Mouse (Mus musculus) ES-Bruce4 (cell line): ENCODE results near the gene Scgb1b27. TPM values are rescaled to one million over a fixed set of nuclear protein-coding genes. Genes with fewer than 3 reads are reported as not detected.
"Not testable (repeated sequence)": the region's sequence is repeated elsewhere in the genome, so short reads cannot be mapped to it uniquely, and the experiment has no call there.

Experiments
- H3K27ac ChIP-seq: 2 replicates; pipeline ENCODE4 v1.5.1; 2012; ENCODE audit warnings: low read length, inconsistent platforms; ENCODE audit not compliant: insufficient read depth
- H3K27me3 ChIP-seq: 2 replicates; pipeline ENCODE4 v1.6.1; 2012; ENCODE audit warnings: mild to moderate bottlenecking, low read length, inconsistent platforms; ENCODE audit not compliant: control insufficient read depth, poor library complexity, insufficient read depth, severe bottlenecking
- H3K36me3 ChIP-seq: 2 replicates; pipeline ENCODE4 v1.6.1; 2012; ENCODE audit warnings: inconsistent platforms, mild to moderate bottlenecking, low read length, moderate library complexity; ENCODE audit not compliant: control insufficient read depth, poor library complexity, insufficient read depth, severe bottlenecking
- H3K4me1 ChIP-seq: one replicate; pipeline ENCODE4 v1.8.1; 2011; ENCODE audit warnings: low read length; ENCODE audit not compliant: control insufficient read depth, insufficient read depth
- H3K4me3 ChIP-seq: 2 replicates; pipeline ENCODE4 v1.5.1; 2011; ENCODE audit warnings: low read depth, mild to moderate bottlenecking, low read length
- H3K9ac ChIP-seq: 2 replicates; pipeline ENCODE4 v1.6.1; 2012; ENCODE audit warnings: low read depth, mild to moderate bottlenecking, inconsistent platforms; ENCODE audit not compliant: poor library complexity, severe bottlenecking
- H3K9me3 ChIP-seq: replicated peaks from 2 replicates; pipeline ENCODE4 v1.6.1; 2012; ENCODE audit warnings: mild to moderate bottlenecking, low read length, inconsistent platforms; ENCODE audit not compliant: control insufficient read depth, poor library complexity, insufficient read depth, severe bottlenecking
- CTCF ChIP-seq: IDR thresholded peaks from one replicate; pipeline ENCODE4 v1.8.1; 2011; ENCODE audit warnings: low read depth, low read length
- EP300 ChIP-seq: IDR thresholded peaks from 2 replicates; pipeline ENCODE4 v1.6.1; 2011; ENCODE audit warnings: low read depth, low read length; ENCODE audit not compliant: insufficient read depth
- POLR2A ChIP-seq: IDR thresholded peaks from one replicate; pipeline ENCODE4 v1.8.1; 2011; ENCODE audit warnings: low read length; ENCODE audit not compliant: insufficient read depth
- polyA plus RNA-seq: library from polyadenylated mRNA; stranded (reverse); fragments of >200 nt; gene quantifications from 2 replicates; pipeline ENCODE4 v1.2.4, GENCODE M21; 2011; ENCODE audit warnings: low read depth; ENCODE audit not compliant: missing spikeins, insufficient read depth, insufficient read length

The Scgb1b27 gene
- polyA plus RNA-seq, result not detected in 2 replicates

DNA sequence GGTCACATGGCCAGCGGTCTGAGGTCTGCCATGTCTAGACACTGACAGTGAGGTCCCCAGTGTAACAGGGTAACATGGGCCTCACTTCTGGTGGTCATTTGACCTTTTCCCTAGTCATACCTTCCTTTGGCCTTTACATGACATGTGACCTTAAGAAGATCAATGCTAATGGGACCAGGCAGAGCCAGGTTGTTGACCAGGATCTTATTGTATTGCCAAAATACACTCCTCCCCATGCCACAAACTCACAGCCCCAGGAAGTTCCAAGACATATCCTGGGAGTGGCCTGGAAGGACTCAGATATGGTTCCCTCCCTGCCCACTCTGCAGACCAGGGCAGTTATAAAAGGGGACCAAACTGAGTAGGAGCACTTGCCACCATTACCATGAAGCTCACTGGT lies at the start of gene Scgb1b27:
Scgb1b27 (plus strand) TSS at position 301 of the 400 bp plus-strand sequence.
- H3K9me3 ChIP-seq, result peaks cover 18% of the 10 kb centered on the region
- not testable (repeated sequence) for H3K4me1 ChIP-seq, H3K4me3 ChIP-seq, H3K27ac ChIP-seq, H3K36me3 ChIP-seq, H3K27me3 ChIP-seq, H3K9ac ChIP-seq

DNA sequence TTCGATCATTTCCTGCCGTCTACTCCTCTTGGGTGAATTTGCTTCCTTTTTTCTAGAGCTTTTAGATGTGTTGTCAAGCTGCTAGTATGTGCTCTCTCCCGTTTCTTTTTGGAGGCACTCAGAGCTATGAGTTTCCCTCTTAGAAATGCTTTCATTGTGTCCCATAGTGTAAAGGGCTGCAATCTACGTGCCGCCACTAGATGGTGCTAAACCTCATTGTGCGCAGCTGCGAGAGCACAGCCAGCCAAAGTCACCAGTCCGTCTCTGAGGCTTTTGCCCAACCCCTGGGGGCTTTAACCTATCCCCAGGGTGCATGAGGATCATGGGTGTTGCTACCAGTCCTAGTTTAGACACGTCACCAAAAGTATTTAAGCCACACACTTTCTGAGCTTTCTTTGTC lies 39.0 kb upstream of the Scgb1b27 start:
- not testable (repeated sequence) for H3K36me3 ChIP-seq, H3K27me3 ChIP-seq
- peak; percentile 48 for TF ChIP-seq CTCF

GRCm38 (mm10) chr7:34013842-34014241 lies 7.4 kb upstream of the Scgb1b27 start, which contains the start of gene Scgb2b27:
Gene Scgb2b27 (minus strand): TSS chr7:34013942.
- Histone ChIP-seq H3K9me3 (no peaks in the 10 kb centered on the region; the same call in 1 of the 2 replicates), H3K36me3 (no peaks in the 10 kb centered on the region)

More for the DNA sequence above, 39.0 kb upstream of the Scgb1b27 start:
- not testable (repeated sequence) for H3K4me1 ChIP-seq, H3K9ac ChIP-seq, H3K4me3 ChIP-seq, H3K27ac ChIP-seq, H3K9me3 ChIP-seq

GRCm38 (mm10) chr7:34025641-34026040 lies 4.4 kb downstream of the Scgb1b27 start:
- H3K4me1 ChIP-seq, result no peaks in the 10 kb centered on the region
- no peaks in the 10 kb centered on the region for H3K27me3 ChIP-seq
- no peak overlapping the region for H3K9ac ChIP-seq
- no peak overlapping the region for H3K27ac ChIP-seq
- H3K9me3 ChIP-seq, result peaks cover 50% of the 10 kb centered on the region
- H3K36me3 ChIP-seq, result no peaks in the 10 kb centered on the region
- no peak overlapping the region for H3K4me3 ChIP-seq
- TF ChIP-seq EP300 (no peak), CTCF (no peak), POLR2A (no peak)

More at GRCm38 (mm10) chr7:34013842-34014241, 7.4 kb upstream of the Scgb1b27 start, which contains the start of gene Scgb2b27:
- H3K4me1 ChIP-seq, result no peaks in the 10 kb centered on the region
- no peak within 1 kb of the TSS for H3K4me3 ChIP-seq
- no peaks in the 10 kb centered on the region for H3K27me3 ChIP-seq
- TF ChIP-seq EP300 (no peak), CTCF (no peak), POLR2A (no peak)
- no peak within 1 kb of the TSS for H3K27ac ChIP-seq
- H3K9ac ChIP-seq, result no peak within 1 kb of the TSS

DNA sequence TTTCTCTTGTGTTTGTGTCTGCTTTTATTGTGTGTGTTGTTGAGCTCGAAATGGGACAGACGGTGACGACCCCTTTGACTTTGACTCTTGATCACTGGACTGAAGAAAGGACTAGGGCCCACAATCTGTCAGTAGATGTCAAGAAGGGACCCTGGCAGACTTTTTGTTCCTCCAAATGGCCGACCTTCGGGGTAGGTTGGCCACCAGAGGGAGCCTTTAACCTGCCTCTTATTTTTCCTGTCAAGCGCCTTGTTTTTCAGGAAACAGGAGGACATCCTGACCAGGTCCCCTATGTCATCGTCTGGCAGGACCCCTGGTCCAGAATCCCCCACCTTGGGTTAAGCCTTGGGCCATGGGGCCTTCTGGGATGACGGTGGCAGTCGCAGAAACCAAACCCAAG lies 5.9 kb downstream of the Scgb1b27 start:
- H3K9ac ChIP-seq, H3K27me3 ChIP-seq, H3K4me1 ChIP-seq, H3K4me3 ChIP-seq, H3K36me3 ChIP-seq, H3K27ac ChIP-seq: not testable (repeated sequence)
- peaks cover 54% of the 10 kb centered on the region for H3K9me3 ChIP-seq

- H3K9me3 ChIP-seq, result peaks cover 49% of the 10 kb centered on the region
- no peak overlapping the region for H3K4me3 ChIP-seq
- no peak overlapping the region for H3K27ac ChIP-seq
- H3K27me3 ChIP-seq, result no peaks in the 10 kb centered on the region
- TF ChIP-seq EP300 (no peak), POLR2A (no peak), CTCF (no peak)
- no peaks in the 10 kb centered on the region for H3K4me1 ChIP-seq
- H3K9ac ChIP-seq, result no peak overlapping the region
- H3K36me3 ChIP-seq, result no peaks in the 10 kb centered on the region
Observed at GRCm38 (mm10) chr7:34030026-34030425, 8.7 kb downstream of the Scgb1b27 start.

DNA sequence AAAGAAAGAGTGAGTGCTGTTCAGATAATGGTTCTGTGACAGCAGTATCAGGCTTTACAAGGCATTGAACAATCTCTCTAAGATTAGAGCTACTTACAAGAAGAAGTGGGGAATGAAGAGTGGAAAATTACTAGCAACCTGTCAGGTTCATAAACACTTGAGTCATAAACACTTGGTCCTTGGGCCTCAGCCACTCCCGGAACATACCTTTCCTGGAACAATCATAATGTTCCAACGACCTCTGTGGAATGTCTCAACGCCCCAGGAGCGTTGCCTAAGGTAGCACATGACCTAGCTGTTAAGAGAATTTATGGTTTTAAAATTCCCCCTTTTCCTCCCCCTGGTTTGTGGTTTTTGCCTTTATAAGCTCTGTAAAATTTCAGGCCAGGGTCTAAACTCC lies 13.3 kb downstream of the Scgb1b27 start:
- H3K4me1 ChIP-seq, H3K4me3 ChIP-seq, H3K27ac ChIP-seq, H3K27me3 ChIP-seq, H3K9ac ChIP-seq, H3K36me3 ChIP-seq: not testable (repeated sequence)
- H3K9me3 ChIP-seq, result peaks cover 43% of the 10 kb centered on the region

DNA sequence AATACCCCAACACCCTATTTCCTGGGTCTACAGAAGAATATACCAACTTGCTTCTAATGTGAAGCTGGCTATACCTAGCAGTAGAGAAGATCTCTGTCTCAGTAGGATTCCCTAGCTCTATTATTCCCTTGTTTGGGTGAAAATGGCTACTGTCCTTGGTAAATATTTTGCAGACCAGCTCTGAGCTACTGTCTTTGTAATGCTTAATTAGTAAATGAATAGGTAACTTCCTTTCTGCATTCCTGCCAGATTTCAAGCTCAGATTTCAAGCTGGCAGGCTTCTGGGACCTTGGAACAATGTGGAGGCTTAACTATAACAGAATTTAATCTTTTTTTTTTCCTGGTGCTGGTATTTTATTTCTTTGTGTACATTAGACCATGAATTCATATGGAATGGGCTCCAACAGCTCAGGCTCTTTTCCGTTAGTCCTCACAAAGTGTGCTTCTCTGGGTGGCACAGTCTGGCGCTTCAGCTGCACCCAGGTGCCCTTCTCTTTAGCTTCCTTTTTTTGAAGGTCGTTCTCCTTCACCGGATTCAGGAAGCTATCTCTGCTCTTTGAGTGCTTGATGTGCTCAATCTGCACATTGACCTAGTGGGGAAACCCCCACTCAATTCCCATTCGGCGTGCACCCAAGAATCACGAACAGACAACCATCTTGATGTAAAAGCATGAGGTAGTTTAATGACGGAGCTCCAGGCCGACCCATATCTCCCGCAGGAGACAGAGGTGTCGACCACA lies 15.0 kb downstream of the Scgb1b27 start:
- H3K36me3 ChIP-seq, H3K27me3 ChIP-seq, H3K4me1 ChIP-seq, H3K4me3 ChIP-seq, H3K9ac ChIP-seq: not testable (repeated sequence)
- H3K27ac ChIP-seq, result peak overlapping the region; percentile 20
- H3K9me3 ChIP-seq, result peaks cover 34% of the 10 kb centered on the region

DNA sequence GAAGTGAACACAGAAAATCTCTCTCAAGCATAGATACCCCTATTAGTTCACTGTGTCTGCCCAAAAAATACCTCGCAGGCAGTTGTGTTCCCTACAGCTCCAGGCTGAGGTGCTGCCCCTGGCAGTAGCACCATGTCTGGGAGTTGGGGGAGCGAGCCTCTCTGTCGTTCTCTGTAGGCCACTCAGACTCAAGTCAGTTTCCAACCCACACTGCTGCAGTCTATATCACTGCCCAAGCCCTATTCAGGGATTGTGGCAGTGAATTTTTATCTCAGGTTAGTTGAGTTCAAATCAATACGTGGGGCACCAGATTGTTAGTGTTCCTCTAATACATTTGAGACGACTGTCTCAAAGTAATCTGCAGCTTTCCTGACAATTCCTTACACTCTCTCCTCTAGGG lies 46.8 kb downstream of the Scgb1b27 start:
- H3K4me1 ChIP-seq, H3K27ac ChIP-seq, H3K36me3 ChIP-seq, H3K9ac ChIP-seq, H3K27me3 ChIP-seq, H3K9me3 ChIP-seq, H3K4me3 ChIP-seq: not testable (repeated sequence)
